ENCODE assay signal across 10 mouse cellular contexts in the genomic region with DNA sequence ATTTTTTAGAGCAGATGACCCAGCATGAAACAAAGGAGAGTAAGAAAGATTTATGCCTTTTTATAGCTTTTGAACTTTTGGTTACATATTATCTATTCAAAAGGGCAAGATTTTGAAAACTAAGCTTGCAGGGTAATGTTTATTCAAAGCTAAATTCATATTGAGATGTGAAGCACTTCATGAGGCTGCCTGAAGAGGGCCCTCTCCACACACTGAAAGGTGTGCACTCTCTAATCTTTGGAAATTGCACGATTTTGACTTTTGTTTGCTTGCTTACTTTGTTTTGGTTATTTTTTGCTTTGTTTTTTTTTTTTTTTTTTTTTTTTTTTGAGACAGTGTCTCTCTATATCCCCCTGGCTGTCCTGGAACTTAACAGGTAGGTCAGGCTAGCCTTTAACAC. TPM values are rescaled to one million over a fixed set of nuclear protein-coding genes. Genes with fewer than 3 reads are reported as not detected.
DNase-seq lines count a peak whose midpoint lies in the region; ATAC-seq and TF ChIP-seq lines count a peak whose summit lies in the region.
"Had no signal": no experiment of that assay in that cellular context is flagged by ENCODE, and none has a peak within 500 bp of the region (broad histone marks: within the 10 kb centered on the region; RNA-seq: fewer than 3 reads in every experiment).

No protein-coding gene starts in this region.

- peak; percentile 68 for TF ChIP-seq CTCF in gastrocnemius, adult 2 months (IDR thresholded peaks at IDR 0.05)
- peak; percentile 48; the same call in 1 of the 2 replicates for TF ChIP-seq CTCF in spleen, adult 2 months (IDR thresholded peaks at IDR 0.05; ENCODE audit: extremely low read depth, insufficient read depth, insufficient read length, insufficient replicate concordance)

- intact Hi-C loops in gastrocnemius, adult 2 months (cut with DNase I): no loop called here

- no peak overlapping the region for H3K9ac ChIP-seq in forebrain, embryonic 16.5 days (replicated peaks; ENCODE audit: low read depth, low read length)
- H3K9ac ChIP-seq: heart, embryonic 15.5 days had no signal

- no peak overlapping the region for H3K4me2 ChIP-seq in forebrain, embryonic 16.5 days (ENCODE audit: low read length)
- H3K4me2 ChIP-seq: heart, embryonic 15.5 days had no signal

- WGBS in spleen, adult 2 months: 7% methylated on average over 1 of the region's 1 CpGs
- 22% methylated on average over 1 of the region's 1 CpGs for WGBS in forebrain, embryonic 16.5 days
- WGBS in limb, embryonic 10.5 days: 63% methylated on average over 1 of the region's 1 CpGs

- no peak overlapping the region for H3K27ac ChIP-seq in gastrocnemius, adult 2 months
- no peak overlapping the region for H3K27ac ChIP-seq in spleen, adult 2 months (ENCODE audit: insufficient read depth, low read length)
- no peak overlapping the region for H3K27ac ChIP-seq in forebrain, embryonic 16.5 days (ENCODE audit: low read length)
- H3K27ac ChIP-seq in limb, embryonic 10.5 days: no peak overlapping the region
- H3K27ac ChIP-seq: heart, embryonic 15.5 days; macrophage had no signal

- H3K9me3 ChIP-seq in forebrain, embryonic 16.5 days (ENCODE audit: control insufficient read depth, low read length): no peaks in the 10 kb centered on the region
- H3K9me3 ChIP-seq in limb, embryonic 10.5 days (replicated peaks): no peaks in the 10 kb centered on the region
- H3K9me3 ChIP-seq: heart, embryonic 15.5 days had no signal

- DNase-seq in gastrocnemius, adult 2 months: peak; percentile 31
- no peak for DNase-seq in gastrocnemius, adult 8-10 months (ENCODE audit: low spot score in 2 of 2)
- DNase-seq in spleen, adult 2 months (ENCODE audit: low read depth in 1 of 2, low spot score in 2 of 2): peak; percentile 15 to 31
- no peak for DNase-seq in spleen, adult 12 weeks (ENCODE audit: low spot score)
- DNase-seq in kidney, postnatal 10 days: peak; percentile 63
- DNase-seq in thymus, postnatal 36 days: peak; percentile 46 to 54
- DNase-seq in limb, embryonic 10.5 days (ENCODE audit: low spot score): no peak

- no peak for TF ChIP-seq POLR2A in spleen, adult 2 months (IDR thresholded peaks at IDR 0.05; ENCODE audit: low read depth, low read length)

- no peak overlapping the region for H3K4me3 ChIP-seq in gastrocnemius, adult 2 months
- no peak overlapping the region for H3K4me3 ChIP-seq in spleen, adult 2 months (ENCODE audit: extremely low read depth, insufficient read depth, insufficient read length)
- H3K4me3 ChIP-seq in forebrain, embryonic 16.5 days (replicated peaks; ENCODE audit: low read length): no peak overlapping the region
- no peak overlapping the region for H3K4me3 ChIP-seq in limb, embryonic 10.5 days
- H3K4me3 ChIP-seq: heart, embryonic 15.5 days had no signal

- H3K4me1 ChIP-seq in spleen, adult 2 months (ENCODE audit: control insufficient read depth, insufficient read depth, insufficient read length): peaks cover 6% of the 10 kb centered on the region; the same call in 1 of the 2 replicates
- H3K4me1 ChIP-seq in forebrain, embryonic 16.5 days (replicated peaks; ENCODE audit: control insufficient read depth, insufficient read depth, low read length): peaks cover 9% of the 10 kb centered on the region
- H3K4me1 ChIP-seq in limb, embryonic 10.5 days: peaks cover 17% of the 10 kb centered on the region

- ATAC-seq in forebrain, embryonic 16.5 days: no peak

- H3K27me3 ChIP-seq in spleen, adult 2 months (ENCODE audit: control insufficient read depth, insufficient read depth, low read length): no peaks in the 10 kb centered on the region
- H3K27me3 ChIP-seq in forebrain, embryonic 16.5 days (replicated peaks; ENCODE audit: control insufficient read depth, insufficient read depth, low read length): no peaks in the 10 kb centered on the region
- H3K27me3 ChIP-seq in limb, embryonic 10.5 days (ENCODE audit: low read depth, poor library complexity, severe bottlenecking): no peaks in the 10 kb centered on the region
- H3K27me3 ChIP-seq: heart, embryonic 15.5 days had no signal

- H3K36me3 ChIP-seq in spleen, adult 2 months (ENCODE audit: control insufficient read depth, insufficient read depth, low read length): no peaks in the 10 kb centered on the region
- H3K36me3 ChIP-seq in forebrain, embryonic 16.5 days (ENCODE audit: control insufficient read depth, insufficient read depth): no peaks in the 10 kb centered on the region
- no peaks in the 10 kb centered on the region for H3K36me3 ChIP-seq in limb, embryonic 10.5 days
- H3K36me3 ChIP-seq: heart, embryonic 15.5 days had no signal

RNA-seq across cellular contexts. Expression of gene Cdc14b, which starts 24.7 kb away (rescaled TPM):
- total RNA-seq in gastrocnemius, adult 2 months (2021): 1 to 10 TPM; 6.3 to 6.8 TPM
- 1 to 10 TPM; 6.7 to 9.1 (median 7.8) TPM for total RNA-seq in gastrocnemius, adult 8-10 months (2022)
- polyA plus RNA-seq in spleen, adult 2 months (2012; rRNA removed): 1.5 and 1.8 TPM in 2 replicates
- polyA plus RNA-seq in forebrain, embryonic 16.5 days (2015; fragmentation: Nextera tagmentation; extraction: Ambion mirVana): 1.7 and 2.9 TPM in 2 replicates
- polyA plus RNA-seq in limb, embryonic 10.5 days (2016; fragmentation: Nextera tagmentation; extraction: Ambion mirVana): 34.9 and 43.5 TPM in 2 replicates

Comparison
In these comparisons a context has a peak if more than half of its experiments do, and no peak if none do; other contexts are left out.
1. DNase-seq: peak in gastrocnemius, adult 2 months (single experiment), spleen, adult 2 months (2 of 2), kidney, postnatal 10 days (single experiment) and thymus, postnatal 36 days (2 of 2); none in gastrocnemius, adult 8-10 months (0 of 2), spleen, adult 12 weeks (single experiment) and limb, embryonic 10.5 days (single experiment).